Mouse (Mus musculus) adipose tissue, adult 10 weeks (tissue): ENCODE data around the gene Slc25a21. TPM values are rescaled to one million over a fixed set of nuclear protein-coding genes. Genes with fewer than 3 reads are reported as not detected.

Source experiments
- polyA plus RNA-seq: library from polyadenylated mRNA; stranded (reverse); fragments of 350-450 nt; fragmentation: Illumina TruSeq; extraction: RNeasy Lipid Tissue Mini Kit (QIAGEN cat#74804); gene quantifications from one replicate; pipeline ENCODE4 v1.2.3, GENCODE M21; 2014; ENCODE audit warnings: low read depth, low replicate concordance

Slc25a21 gene
- 6.8 TPM for polyA plus RNA-seq

GRCm38 (mm10) chr12:57197363-57198026, at the start of gene Slc25a21:
Gene Slc25a21, minus strand, starts transcription at chr12:57197472.

GRCm38 (mm10) chr12:57230192-57230706, 33.0 kb upstream of the Slc25a21 start, which contains the start of the genes Prps1l3 and Mipol1:
Gene Prps1l3, plus strand, starts transcription at chr12:57230412.
Gene Mipol1, plus strand, starts transcription at chr12:57230427.

GRCm38 (mm10) chr12:56691427-56692079, 505.7 kb downstream of the Slc25a21 start, which contains the start of gene Pax9:
Gene Pax9, plus strand, starts transcription at chr12:56691767.

Other genes starting within 250 kb of the Slc25a21 start
- gene Prps1l3, start 32.9 kb upstream of the Slc25a21 start, polyA plus RNA-seq: 27.2 TPM
- 5.6 TPM for gene Mipol1, start 33.0 kb upstream of the Slc25a21 start, polyA plus RNA-seq